In genomic region chr9:48678426-48679358, GRCm38 (mm10) we compare ENCODE assay signal across 7 mouse cellular contexts.
DNase-seq lines count a peak whose midpoint lies in the region; ATAC-seq lines count a peak whose summit lies in the region.

No protein-coding gene starts in this region.

- DNase-seq in brain, embryonic 18.5 days (ENCODE audit: low read depth, low spot score) = peak; percentile 61
- DNase-seq in cerebellum, adult 9-10 months = peak; percentile 70
- no peak for DNase-seq in heart, embryonic 10.5 days (ENCODE audit: low spot score)
- DNase-seq in left cerebral cortex, adult 8-10 months (ENCODE audit: low spot score in 2 of 2) = peak; percentile 33 to 40
- DNase-seq in neural tube, embryonic 11.5 days (ENCODE audit: low spot score) = peak; percentile 73
- DNase-seq in urinary bladder, postnatal 4 days (ENCODE audit: low spot score in 2 of 2) = no peak

- 0 out of 2 replicates have a peak, but pooled peaks cover 17% of the 10 kb centered on the region for H3K27me3 ChIP-seq in heart, embryonic 10.5 days (ENCODE audit: insufficient read depth, poor library complexity, severe bottlenecking)
- H3K27me3 ChIP-seq in neural tube, embryonic 11.5 days (ENCODE audit: control insufficient read depth, insufficient read depth, low read length) = no peaks in the 10 kb centered on the region

- H3K4me2 ChIP-seq in neural tube, embryonic 11.5 days (ENCODE audit: low read depth) = peak overlapping the region; percentile 9; the same call in 1 of the 2 replicates

- H3K4me1 ChIP-seq in heart, embryonic 10.5 days = peaks cover 30% of the 10 kb centered on the region
- peaks cover 50% of the 10 kb centered on the region for H3K4me1 ChIP-seq in neural tube, embryonic 11.5 days (ENCODE audit: control insufficient read depth, insufficient read depth, low read length)

- no peaks in the 10 kb centered on the region for H3K9me3 ChIP-seq in heart, embryonic 10.5 days
- H3K9me3 ChIP-seq in neural tube, embryonic 11.5 days (ENCODE audit: control insufficient read depth, low read length) = no peaks in the 10 kb centered on the region

- no peak overlapping the region for H3K9ac ChIP-seq in neural tube, embryonic 11.5 days (ENCODE audit: low read length)

- ATAC-seq in neural tube, embryonic 11.5 days (ENCODE audit: insufficient read depth, low FRiP score, low TSS enrichment) = peak; percentile 77
- no peak for ATAC-seq in activated CD4-positive, CD25-positive, alpha-beta regulatory T cell, adult 4 months

- no peaks in the 10 kb centered on the region for H3K36me3 ChIP-seq in heart, embryonic 10.5 days
- no peaks in the 10 kb centered on the region for H3K36me3 ChIP-seq in neural tube, embryonic 11.5 days (ENCODE audit: control insufficient read depth, insufficient read depth, low read length)

- WGBS in heart, embryonic 10.5 days = 37% methylated on average over 19 of the region's 19 CpGs
- WGBS in neural tube, embryonic 11.5 days = 18% methylated on average over 19 of the region's 19 CpGs

- peak overlapping the region; percentile 24; the same call in 1 of the 2 replicates for H3K27ac ChIP-seq in heart, embryonic 10.5 days
- peak overlapping the region; percentile 72 for H3K27ac ChIP-seq in neural tube, embryonic 11.5 days (ENCODE audit: low read depth, low read length)

- no peak overlapping the region for H3K4me3 ChIP-seq in heart, embryonic 10.5 days
- H3K4me3 ChIP-seq in neural tube, embryonic 11.5 days (ENCODE audit: low read depth, low read length) = no peak overlapping the region

Comparison
In these comparisons a context has a peak if more than half of its experiments do, and no peak if none do; other contexts are left out.
1. DNase-seq: peak in brain, embryonic 18.5 days (single experiment), cerebellum, adult 9-10 months (single experiment), left cerebral cortex, adult 8-10 months (2 of 2) and neural tube, embryonic 11.5 days (single experiment); none in heart, embryonic 10.5 days (single experiment) and urinary bladder, postnatal 4 days (0 of 2).